Mouse (Mus musculus): ENCODE data around the gene Polr2b. TPM values are rescaled to one million over a fixed set of nuclear protein-coding genes. Genes with fewer than 3 reads are reported as not detected.

The Polr2b gene
- total RNA-seq, 2 experiments from 2014 or later: 37.2 to 88.7 TPM

GRCm38 (mm10) chr5:77385900-77386595, 76.1 kb downstream of the Polr2b start:
- DNase-seq (ENCODE audit: low spot score in 2 of 2): no peak

GRCm38 (mm10) chr5:77386596-77387413, 76.9 kb downstream of the Polr2b start:
- DNase-seq (ENCODE audit: low spot score in 2 of 2): no peak

- DNase-seq (ENCODE audit: low spot score in 2 of 2): no peak
Observed at GRCm38 (mm10) chr5:77387414-77387704, 77.4 kb downstream of the Polr2b start.

GRCm38 (mm10) chr5:77388359-77388758, 78.4 kb downstream of the Polr2b start:
- no peak for DNase-seq (ENCODE audit: low spot score in 2 of 2)

GRCm38 (mm10) chr5:77390272-77390671, 80.3 kb downstream of the Polr2b start:
- no peak for DNase-seq (ENCODE audit: low spot score in 2 of 2)

GRCm38 (mm10) chr5:77393094-77393619, 83.2 kb downstream of the Polr2b start:
- DNase-seq (ENCODE audit: low spot score in 2 of 2): no peak

GRCm38 (mm10) chr5:77393990-77394618, 84.2 kb downstream of the Polr2b start:
- no peak for DNase-seq (ENCODE audit: low spot score in 2 of 2)

GRCm38 (mm10) chr5:77398285-77399057, 88.5 kb downstream of the Polr2b start:
- DNase-seq (ENCODE audit: low spot score in 2 of 2): no peak

Small RNAs within 50 kb of the gene (microRNA-seq; reads per million reads assigned to microRNA genes)
- 0 reads per million in 2 experiments for gene Mir5098 (ENCODE audit: borderline number of aligned reads in 2 of 2)

Other genes with a start within 250 kb of the Polr2b start
- gene Hopx, start 195.0 kb upstream of the Polr2b start, total RNA-seq (2021): 1 to 10 TPM; 2.4 to 3.3 TPM
- gene Spink2, start 98.7 kb upstream of the Polr2b start, total RNA-seq (2021): not detected
- gene Rest, start 44.7 kb upstream of the Polr2b start, total RNA-seq (2021): 10 to 100 TPM; 19.5 to 21.6 TPM
- 10 to 100 TPM; 22.5 to 25.9 TPM for gene Noa1, start 63 bp upstream of the Polr2b start, total RNA-seq (2021)
- gene Igfbp7, start 97.9 kb downstream of the Polr2b start, total RNA-seq (2021): 100 to 1,000 TPM; 513 to 592 TPM